Mouse (Mus musculus) telencephalon, adult 2 months (tissue): ENCODE results near the gene Ldb1.

Source experiments
- DNase-seq: peaks from one replicate; pipeline ENCODE4 v3.0.0-alpha.2; 2011; ENCODE audit warnings: low read depth, low spot score

Ldb1 gene

DNA sequence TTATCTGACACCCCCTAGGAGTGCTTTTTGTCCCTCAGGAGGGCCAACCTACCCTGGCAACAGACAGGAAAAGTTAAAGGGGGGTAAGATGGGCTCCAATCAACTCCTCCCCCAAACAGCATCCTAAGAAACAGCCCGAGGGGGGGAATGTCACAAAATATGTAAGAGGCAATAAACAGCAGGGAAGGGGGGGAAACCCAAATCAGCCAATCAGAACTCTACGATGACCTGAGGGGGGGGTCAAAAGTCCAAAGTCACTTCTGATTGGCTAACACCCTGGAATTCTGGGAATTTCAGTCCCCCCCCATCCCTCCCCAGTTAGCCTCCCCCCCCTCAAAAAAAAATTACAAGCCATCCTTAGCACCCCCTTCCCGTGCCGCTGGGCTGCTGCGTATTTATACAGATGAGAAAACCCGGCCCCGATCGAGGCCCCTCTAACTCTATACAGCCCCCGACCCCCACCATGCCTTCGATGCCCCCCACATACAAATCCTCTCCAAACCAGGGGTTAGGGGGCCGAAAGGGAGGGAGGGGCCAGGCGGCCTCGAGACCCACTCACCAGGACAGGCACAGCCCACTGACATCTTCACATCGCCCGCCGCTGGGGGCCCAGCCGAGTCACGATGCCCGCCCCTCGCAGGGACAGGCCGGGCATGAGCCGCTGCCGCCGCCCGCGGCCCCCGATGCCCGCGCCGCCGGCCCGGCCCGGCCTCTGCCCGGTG, 582 bp downstream of the Ldb1 start, which contains the start of gene Pprc1:
Pprc1 (plus strand) TSS at position 616 of the 722 bp plus-strand sequence.
- peak; percentile 50 for DNase-seq

DNA sequence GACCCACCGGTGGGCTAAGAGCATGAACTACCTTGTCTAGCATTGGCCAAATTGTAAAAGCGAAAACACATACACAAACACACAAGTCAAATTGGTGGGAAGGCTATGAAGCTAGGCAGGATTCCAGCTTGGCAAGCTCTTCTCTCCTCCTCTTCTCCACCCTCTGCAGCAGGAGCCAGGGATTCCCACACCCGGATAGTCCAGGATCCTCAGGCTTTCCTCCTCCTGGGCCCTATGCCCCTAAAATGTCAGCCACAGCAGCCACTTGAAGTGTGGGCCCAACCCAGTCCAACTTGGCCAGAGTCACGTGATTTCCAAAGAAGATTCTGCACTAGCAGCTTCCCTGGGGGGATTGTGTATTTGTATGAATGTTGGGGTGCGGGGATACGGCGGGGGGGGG, 1.6 kb downstream of the Ldb1 start:
- no peak for DNase-seq

DNA sequence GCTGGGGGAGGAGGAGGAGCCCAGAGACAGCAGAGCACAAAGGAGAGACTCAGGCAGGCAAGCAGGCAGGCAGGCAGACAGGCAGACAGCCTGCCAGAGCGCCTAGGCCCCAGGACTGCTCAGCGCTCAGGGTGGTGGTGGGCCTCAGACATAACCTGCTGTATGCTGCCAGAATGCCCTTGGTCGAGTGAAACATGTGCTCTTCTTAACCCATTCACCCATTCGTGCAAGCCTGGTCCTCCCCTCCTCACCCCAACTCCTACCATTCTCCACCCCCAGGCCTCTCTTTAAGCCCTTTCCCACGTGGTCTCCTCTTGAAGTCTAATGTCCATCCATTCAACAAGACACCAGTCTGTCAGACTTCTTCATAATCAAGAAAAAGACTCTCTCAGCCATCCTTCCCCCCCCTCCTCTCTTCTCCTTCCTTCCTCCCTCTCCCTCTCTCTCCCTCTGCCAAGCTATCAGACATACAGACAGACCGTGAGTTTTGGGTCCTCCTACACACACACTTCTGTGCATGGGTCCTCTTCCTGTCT, 2.5 kb downstream of the Ldb1 start:
- peak; percentile 58 for DNase-seq

DNA sequence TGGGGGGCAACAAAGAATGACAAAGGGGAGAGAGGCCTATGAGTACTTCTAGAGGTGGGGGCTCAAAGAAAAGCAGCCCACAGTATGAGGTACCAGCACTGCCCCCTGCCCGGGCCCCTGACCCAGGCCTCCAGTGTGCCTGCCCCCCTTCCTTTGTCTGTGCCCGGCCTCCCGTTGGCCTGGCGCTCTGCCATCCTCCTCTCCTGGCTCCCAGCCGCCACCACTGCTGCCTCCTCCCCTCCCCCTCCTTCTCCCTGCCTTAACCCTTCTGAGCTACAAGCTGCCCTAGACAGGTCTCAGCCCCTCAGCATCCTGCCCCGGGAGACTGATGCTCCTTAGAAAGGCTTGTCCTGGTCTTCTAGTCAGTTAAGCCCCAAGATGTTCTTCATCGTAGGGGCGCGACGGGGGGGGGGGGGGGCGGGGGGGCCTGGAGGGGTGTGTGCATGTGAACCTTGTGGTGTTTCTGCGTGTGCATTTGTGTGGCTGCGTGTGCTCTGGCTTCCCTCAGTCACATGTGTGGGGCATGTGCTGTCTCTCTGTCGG, 3.0 kb downstream of the Ldb1 start:
- no peak for DNase-seq

DNA sequence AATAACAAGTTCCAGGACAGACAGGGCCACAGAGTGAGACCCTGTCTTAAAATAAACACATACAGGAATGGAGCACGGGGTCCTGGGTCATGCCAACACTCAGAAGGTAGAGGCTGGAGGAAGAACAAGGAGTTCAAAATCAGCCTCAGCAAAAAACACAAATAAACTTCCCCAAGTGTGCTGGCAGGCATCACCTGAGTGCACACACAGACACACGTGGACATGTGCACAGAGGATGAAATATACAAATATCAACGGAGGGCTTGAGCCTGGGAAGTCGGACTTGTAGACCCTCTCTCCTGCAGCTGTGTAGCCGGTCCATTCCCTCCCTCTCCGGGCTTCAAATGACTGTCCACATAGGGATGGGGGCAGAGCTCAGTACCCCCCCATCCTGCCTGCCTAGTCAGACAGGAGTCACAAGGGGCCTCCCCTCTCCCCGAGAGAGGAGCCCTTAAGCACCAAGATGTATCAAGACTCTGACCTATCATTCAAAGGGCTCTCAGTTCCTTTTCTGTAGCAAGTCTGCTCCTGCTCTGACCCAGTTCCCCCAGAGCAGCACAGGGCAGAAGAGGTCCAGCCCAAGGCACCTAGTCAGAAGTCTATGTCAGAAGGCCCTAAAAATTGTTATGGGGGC, 3.6 kb downstream of the Ldb1 start:
- DNase-seq = no peak

DNA sequence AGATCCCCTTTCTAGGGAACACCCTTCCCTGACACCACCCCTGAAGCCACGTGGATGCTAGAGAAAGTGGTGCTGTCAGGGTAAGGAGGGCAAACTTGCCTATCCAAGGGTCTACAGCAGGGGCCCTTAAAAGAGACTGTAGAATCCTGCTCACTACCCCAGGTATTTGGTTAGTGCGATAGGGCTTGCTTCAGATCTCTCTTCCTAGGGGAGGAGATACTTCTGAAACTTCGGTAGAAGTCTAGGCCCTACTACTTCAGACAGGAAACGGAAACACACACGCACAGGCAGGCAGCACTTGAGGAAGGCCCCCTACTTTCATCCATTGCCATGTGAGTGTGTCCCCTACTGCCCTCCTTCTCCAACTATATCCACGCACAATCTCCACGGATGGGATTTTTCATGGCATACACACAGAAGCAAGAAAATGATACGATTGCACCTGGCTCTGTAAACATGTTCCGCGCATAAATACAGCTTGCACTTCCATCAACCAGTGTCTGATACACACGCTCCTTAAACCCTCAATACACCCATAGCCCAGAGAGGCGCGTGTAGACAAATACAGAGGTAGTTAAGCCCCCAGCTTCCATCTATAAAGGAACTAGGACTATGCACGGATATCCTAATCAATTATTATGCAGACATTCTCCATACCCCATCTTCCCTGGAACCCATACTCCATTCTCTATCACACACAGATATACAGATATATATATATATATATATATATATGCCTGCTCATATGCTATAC, 4.7 kb downstream of the Ldb1 start:
- DNase-seq = no peak

DNA sequence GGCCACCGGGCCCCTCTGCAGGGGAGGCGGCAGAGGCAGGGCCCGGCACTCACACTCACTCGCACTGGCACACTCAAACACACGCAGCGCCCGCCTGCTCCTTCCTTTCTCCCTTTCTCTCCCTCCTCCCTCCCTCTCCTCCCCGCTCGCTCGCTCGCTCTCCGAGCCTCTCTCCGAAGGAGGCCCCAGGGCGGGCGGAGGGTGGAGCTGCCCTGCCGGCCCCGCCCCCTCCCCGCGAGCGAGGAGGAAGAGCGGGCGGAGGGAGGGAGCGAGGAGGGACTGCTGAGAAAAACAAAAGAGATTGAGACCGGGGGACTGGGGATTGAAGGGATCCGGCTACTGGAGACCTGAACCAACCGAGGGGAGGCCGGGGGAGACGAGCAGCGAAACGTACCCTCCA, 5.5 kb downstream of the Ldb1 start:
- peak; percentile 77 for DNase-seq

DNA sequence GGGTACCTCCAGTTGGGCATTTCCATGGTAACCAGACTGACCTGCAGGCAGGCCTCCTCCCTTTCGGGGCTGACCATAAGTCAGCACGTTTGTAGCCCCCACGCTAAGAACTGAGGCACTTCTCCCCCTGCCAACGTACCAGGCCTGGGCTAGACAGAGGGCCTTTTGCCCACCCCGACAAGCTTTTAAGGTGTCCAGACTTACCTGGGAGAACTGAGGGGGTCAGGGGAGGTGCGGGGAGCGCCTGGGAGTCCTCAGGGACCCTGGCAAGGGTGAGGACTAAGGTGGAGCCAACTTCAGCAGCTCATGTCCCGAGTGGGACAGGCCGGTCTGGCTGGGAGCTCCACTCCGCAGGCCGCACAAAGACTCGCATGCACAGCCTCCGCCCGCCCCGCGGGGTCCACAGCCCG, 6.2 kb downstream of the Ldb1 start:
- no peak for DNase-seq

DNA sequence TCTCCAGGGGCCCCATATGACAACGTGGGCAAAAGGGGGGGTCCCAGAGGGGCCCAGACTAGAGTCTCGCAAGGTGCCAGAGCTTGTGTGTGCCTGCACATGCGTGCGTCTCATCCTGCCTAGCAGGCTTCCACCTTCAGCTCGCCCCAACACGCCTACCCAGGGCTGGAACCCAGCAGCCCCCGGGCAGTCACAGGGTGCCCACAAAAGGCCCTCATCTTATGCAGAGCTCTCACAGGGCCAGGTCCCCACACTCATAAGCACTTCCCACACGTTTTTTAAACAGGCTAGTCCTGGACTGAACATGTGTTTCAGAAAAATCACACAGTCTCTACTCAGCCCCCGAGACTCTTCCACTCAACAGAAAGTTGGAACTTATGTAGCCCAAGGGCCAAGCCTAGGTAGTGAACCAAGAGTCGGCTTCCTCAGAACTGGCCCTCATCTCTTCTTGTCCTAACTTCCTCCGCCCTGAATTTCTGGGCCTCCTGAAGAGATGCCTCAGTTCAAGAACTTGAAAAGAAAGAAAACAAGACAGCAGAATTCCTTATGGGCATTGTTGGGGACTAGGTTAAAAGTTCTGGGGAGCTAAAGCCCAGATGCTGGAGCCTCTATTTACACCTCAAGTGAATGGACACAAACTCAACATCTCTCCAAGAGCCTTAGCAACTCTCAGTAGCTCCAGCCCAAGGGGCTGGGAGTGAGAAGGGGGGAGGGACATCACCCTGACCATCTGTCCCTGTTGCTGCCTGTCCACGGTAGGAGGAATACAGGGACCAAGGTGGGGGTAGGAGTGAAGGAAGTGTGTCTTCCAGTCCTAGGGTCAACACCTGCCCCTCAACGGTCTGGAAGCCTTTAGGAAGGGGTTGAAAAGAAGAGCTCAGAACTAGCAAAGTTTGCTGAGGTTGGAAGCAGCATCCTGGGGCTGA, 6.8 kb downstream of the Ldb1 start:
- no peak for DNase-seq

DNA sequence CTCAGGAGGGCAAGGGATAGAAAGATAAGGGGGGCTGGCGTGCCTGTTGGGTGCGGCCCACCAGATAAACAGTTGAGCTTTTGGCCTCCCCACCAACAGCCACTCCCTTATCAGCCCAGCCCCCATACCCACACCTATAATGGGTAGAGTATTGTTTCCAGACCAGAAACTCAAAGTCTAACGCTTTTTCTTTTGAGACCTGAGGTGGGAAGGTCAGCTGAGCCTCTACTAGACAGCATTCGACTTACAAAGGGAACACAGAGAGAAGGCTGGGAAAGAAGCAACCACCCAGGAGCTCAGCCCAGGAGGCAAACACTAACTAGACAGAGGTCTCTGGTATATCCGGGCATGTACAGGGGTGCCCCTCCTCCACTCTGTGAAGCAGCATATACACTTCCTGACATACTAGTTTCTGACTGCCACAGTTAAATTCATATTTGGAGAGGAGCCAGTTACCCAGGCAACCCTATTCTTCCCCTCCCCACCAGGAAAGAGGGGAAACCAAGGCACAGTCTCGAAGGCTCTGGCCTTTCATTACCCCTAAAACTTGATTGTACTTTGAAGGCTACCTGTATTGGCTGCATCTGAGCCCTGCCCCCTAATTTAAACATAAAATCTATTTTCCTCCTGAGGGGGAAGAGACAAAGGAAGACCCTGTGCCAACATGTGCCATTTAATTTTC, 7.6 kb downstream of the Ldb1 start:
- no peak for DNase-seq

DNA sequence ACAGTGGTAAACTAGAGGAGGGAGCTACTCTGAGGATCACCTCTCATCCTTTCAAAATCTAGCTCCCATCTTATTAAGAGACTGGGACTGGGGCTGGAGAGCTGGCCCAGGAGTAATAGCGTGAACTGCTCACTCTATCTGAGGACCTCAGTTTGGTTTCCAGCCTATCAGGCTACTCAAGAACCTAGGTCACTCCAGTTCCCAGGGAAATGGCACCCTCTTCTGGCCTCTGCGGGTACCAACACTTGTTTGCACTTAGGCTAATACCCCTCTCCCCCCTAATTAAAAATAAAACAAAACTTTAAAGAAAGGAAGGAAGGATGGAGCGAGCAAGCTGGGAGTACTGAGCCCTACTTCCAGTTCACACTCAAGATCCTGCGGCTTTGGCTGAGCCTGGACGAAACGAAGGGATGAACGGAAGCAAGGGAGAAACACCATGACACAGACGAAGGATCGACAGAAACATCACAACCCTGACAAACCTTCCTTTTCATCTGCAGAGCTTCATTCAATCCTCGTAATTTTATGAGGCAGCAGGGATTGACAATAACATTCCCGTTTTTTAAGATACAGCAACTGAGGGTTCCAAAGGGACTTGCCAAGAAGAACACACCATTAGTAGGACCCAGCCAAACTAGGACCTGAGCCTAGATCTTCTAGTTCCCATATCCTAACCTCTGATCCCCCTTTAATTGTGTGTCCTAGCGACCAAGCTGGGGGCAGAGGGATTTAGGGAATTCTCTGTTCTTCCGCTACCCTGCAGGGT, 8.4 kb downstream of the Ldb1 start:
- no peak for DNase-seq

DNA sequence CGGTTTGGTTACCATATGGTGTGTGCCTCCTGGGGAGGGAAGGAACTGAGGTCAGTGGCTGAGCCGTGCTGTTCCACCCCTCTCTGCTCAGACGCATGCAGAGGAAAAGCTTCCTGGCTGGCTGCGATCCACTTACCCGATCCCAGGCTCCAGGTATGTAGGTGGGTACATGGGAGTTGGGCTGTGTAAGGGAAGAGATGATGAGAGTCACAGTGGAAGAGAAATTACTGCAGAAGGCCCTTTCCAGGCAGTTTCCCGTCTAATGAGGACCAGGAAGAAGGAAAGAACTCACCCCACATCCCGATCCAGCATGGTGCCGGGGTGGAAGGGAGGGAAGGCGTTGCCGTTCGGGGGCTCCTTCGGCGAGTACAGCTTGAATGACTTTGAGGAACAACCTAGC, 9.0 kb downstream of the Ldb1 start:
- DNase-seq = no peak

DNA sequence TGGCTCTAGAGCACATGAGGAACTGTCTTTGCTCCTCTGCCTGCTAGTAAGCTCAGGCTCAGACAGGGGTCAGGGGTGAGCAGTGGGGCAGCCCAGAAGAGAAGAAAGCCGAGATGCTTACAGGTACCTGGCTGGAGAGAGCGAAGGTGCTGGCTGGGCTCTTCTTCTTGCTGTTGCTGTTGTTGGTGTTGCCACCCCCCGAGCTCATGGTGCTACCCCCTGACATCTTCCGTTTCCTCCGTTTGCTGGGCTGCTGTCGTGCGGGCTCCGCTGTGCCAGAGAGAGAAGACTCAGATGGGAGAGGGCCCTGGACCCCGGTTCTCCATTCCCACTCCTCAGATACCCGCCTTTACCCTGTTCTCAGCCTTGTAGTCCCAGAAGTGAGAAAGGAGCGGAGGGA, 11.1 kb downstream of the Ldb1 start:
- DNase-seq = no peak

DNA sequence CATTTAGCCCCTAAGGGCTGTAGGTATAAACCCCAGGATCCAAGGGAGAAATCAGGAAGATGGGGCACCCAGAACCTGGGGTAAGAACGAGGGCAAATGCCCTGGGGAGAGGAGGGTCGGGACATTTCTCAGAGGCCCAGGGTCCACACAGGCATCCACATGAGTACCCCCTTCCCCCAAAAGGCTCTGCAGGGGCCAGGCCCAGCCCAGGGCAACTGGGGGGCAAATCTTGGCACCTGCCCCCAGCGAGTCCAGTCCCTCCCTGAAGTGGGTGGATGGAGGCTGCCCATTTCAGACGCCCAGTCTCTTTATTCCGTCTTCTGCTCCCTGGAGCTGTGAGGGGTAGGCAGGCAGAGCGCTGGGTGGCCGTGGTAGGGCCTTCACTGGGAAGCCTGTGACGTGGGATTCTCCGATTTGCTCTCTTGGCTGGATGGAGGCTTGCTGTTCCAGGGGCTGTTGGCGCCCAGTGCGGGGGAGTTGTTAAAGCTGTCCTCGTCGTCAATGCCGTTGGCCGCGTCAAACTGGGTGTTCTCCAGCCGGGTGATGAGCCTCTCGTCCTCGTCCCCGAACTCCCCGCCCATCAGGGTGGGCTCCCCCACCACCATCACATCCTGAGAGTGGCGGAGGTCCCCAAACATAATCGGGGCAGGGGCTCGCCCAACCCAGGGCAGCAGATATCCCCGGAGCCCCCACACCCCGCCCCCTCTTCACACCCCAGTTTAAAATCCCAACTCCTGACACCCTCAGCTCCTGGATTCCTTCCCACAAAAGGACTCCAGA, 12.1 kb downstream of the Ldb1 start:
- no peak for DNase-seq

DNA sequence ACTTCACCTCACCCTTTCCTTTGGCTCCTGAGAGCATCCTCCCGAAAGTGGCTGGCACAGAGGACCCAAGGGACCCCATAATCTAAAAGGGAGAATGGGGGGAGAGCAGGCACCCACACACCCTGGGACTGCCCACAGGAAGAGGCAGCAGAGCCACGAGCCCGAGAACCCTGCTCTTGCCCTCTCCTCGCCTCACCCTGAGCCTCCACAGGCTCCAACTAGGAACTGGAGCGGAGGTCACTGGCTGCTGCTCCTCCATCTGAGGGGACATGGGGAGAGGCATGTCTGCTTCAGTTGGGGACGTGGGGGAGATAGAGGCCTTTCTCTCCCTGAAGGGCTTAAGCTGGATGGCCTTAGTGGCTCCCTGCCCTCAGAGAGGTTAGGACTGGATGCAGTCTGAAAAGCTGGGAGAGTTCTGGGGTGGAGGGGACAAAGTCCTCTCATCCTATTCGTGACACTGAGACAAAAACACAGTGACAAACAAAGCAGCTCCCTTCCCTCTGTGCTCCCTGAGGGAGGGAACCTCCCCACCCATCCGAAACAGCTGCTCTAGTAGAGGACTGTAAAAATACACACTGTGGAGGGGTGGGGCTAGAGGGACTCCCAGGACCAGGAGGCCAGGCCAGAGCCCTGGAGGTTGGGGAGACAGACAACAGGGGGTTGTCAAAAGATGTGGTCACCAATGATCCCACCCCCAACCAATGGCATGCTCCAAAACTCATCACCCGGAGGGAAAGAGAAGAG, 13.2 kb downstream of the Ldb1 start:
- DNase-seq = no peak

DNA sequence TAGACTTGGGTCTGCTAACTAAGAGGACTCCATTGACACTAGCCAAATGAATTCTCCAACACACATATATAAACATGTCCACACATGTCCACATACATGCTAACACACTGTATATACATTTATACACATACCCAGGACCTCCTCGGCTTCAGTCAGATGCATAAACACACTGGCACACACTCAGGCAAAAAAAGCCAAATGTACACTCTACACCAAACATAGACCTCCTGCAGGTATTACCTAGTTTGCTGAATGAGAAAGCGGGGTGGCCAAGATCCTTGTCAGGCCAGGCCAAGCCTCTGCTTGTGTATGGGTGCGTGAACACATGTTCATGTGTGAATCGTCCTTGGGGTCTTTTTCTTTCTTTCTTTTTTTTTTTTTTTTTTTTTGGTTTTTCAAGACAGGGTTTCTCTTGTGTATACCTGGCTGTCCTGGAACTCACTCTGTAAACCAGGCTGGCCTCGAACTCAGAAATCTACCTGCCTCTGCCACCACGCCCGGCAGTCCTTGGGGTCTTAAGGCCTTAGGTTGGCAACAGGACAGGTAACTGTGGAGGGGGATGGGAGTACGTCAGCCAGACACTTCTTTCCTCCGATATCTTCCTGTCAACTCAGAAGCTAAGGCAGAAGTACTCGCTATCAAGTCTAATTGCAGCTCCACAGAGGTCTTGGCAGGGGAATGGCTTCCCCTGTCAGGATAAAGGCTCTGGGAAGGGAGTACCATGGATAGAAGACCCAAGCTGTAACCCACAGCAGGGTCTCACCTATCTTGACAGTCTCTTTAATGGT, 14.6 kb downstream of the Ldb1 start:
- no peak for DNase-seq

DNA sequence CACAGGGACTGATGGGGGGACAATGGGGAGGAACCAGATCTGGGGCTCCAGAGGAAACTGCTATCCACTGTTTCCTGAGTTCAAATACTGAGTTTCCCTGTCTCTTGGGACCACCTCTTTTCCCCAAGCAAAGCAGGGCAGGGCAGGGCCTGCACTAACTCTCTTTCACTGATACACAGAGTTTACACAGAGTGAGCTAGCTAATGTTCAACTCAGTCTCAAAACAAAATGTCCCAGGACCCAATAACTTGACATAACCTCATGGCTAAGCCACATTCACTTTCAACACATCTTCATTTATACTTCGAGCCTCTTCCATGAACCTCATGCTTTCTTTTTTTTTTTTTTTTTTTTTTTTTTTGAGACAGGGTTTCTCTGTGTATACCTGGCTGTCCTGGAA, 15.4 kb downstream of the Ldb1 start:
- no peak for DNase-seq
